Mouse (Mus musculus) cerebellum, adult 2 months (tissue): Measurements from ENCODE around the gene Selenok.

Experiments used
- CTCF ChIP-seq: fragments of 200-500 bp; IDR thresholded peaks from 2 replicates; pipeline ENCODE4 v1.5.1; 2011; ENCODE audit warnings: low read depth, mild to moderate bottlenecking, control low read depth, low read length, moderate library complexity, borderline replicate concordance; ENCODE audit not compliant: insufficient read depth
- POLR2A ChIP-seq: fragments of 200-500 bp; IDR thresholded peaks from 2 replicates; pipeline ENCODE4 v1.6.1; 2011; ENCODE audit warnings: low read length, control low read depth, borderline replicate concordance; ENCODE audit not compliant: insufficient read depth

GRCm38 (mm10) chr14:29998747-29999474 is 30.8 kb downstream of the Selenok start:
- TF ChIP-seq CTCF = no peak
- TF ChIP-seq POLR2A = no peak
